Mouse (Mus musculus) telencephalon, adult 2 months (tissue): ENCODE results near the gene Nop14.
"Not testable (repeated sequence)": the region's sequence is repeated elsewhere in the genome, so short reads cannot be mapped to it uniquely, and the experiment has no call there.

Experiments used
- DNase-seq: peaks from one replicate; pipeline ENCODE4 v3.0.0-alpha.2; 2011; ENCODE audit warnings: low read depth, low spot score

Nop14 gene

GRCm38 (mm10) chr5:34632996-34633395 lies 27.0 kb downstream of the Nop14 start:
- DNase-seq, result no peak

DNA sequence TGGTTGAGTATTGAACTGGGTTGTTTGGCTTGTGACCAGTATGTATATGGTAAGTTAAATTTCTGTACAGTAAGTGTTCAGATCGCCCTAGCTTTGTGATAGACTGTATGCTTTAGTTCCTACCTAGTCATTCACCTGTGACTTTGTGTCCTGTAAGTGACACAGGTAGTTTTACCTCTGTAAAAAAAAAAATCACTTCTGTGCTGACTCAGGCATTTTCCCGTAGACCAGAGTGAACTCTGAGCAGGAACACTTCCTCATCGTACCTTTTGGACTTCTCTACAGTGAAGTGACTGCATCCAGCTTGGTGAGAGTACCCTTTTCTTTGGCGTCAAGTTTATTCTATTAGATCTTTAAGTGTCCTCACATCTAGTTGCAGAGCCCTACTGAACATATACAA lies 50.0 kb downstream of the Nop14 start:
- DNase-seq, result no peak

DNA sequence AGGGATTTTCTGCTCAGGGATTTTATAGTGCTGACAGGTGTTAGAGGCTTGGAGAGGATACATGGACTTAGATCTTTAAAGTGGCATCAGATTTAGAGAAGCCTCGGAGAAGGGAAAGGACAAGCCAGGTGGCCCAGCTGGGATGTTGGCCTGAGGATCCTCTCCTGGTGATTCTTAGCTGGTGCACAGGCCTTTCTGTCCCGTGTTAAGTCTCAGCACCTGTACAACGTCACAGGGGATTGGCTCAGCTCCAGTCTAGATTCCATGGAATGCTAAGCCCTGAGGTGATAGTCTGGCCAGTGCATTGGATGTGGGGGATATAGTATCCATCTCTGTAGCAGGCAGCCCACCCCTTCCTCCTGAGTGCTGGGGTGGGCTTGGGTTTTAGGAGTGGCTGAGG lies 51.7 kb downstream of the Nop14 start:
- DNase-seq, result no peak

GRCm38 (mm10) chr5:34607100-34607880 lies 52.7 kb downstream of the Nop14 start:
- no peak for DNase-seq

DNA sequence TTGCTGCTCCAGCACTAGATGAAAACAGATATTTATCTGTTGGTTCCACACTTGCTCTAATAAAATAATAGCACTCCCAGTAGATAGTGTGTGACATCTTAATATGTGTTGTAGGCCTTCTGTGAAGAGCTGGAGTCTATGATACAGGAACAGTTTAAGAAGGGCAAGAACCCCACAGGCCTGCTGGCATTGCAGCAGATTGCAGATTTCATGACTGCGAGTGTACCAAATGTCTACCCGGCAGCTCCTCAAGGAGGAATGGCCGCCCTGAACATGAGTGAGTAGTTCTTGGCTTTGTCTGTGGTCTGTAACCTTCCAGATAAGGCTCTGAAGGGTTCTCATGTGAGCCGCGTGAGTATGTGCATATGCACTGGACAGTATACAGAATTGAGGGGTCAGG lies 55.4 kb downstream of the Nop14 start:
- DNase-seq, result no peak

- no peak for DNase-seq
Measured at GRCm38 (mm10) chr5:34593202-34593727, 66.7 kb downstream of the Nop14 start.

DNA sequence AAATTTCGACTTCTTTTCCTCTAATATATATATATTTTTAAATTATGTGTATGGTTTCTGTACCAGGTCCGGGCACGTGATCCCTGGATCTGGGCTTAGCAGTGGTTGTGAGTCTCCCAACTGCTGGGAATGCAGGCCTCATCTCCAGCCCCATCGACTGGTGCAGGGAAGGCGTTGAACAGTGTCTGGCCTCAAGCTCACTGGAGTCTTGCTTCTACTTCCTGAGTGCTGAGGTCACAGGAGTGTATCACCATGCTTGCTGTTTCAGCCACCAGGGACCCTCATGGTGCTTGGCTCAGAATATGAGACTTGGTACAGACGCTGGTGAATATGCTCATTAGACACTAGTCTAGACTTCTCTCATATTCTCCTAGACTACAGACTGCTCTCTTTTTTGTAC lies 67.3 kb downstream of the Nop14 start:
- DNase-seq, result no peak

- DNase-seq, result not testable (repeated sequence)
Measured at GRCm38 (mm10) chr5:34592224-34592623, 67.7 kb downstream of the Nop14 start.

GRCm38 (mm10) chr5:34591388-34592004 lies 68.5 kb downstream of the Nop14 start:
- DNase-seq, result no peak

- DNase-seq, result no peak
Measured at GRCm38 (mm10) chr5:34590702-34591101, 69.2 kb downstream of the Nop14 start.

- no peak for DNase-seq
Measured at GRCm38 (mm10) chr5:34590059-34590458, 69.9 kb downstream of the Nop14 start.
